Mouse (Mus musculus): ENCODE measurements around the gene Gdpd5. TPM values are rescaled to one million over a fixed set of nuclear protein-coding genes. Genes with fewer than 3 reads are reported as not detected.

Gdpd5 gene
- total and polyA plus RNA-seq, 3 experiments = 0.15 to 0.26 TPM; not detected in 1

DNA sequence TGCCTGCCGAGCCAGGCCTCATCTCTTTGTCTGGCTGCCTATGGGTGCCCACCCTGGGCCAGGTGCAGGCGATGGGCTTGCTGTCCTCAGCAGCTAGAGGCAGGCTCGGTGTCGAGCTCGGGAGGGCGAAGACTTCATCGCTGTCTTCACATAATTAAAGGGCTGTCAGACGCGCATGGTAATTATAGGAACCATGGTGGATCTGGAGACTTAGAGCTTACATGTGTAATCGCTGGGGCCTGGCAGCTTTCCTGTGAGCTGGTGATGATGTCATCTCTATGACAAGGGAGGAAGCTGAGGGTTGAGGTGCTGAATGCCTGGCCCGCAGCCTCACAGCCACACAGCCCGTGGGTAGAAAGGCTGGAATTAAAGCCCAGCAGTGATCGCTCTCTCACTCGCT is 51.0 kb downstream of the Gdpd5 start:
- Histone ChIP-seq H3K9ac (ENCODE audit: control insufficient read depth, low read depth, low read length, poor library complexity, severe bottlenecking) (no peak overlapping the region), H3K27me3 (ENCODE audit: control insufficient read depth in 1 of 2, insufficient read depth in 2 of 2, low read length in 2 of 2) (peaks cover 0 to 4% of the 10 kb centered on the region in 2 experiments; a peak in 3 of 4 replicates), H3K79me2 (ENCODE audit: control insufficient read depth, insufficient read depth, low read length, poor library complexity) (no peaks in the 10 kb centered on the region), H3K4me1 (ENCODE audit: control insufficient read depth in 1 of 2, insufficient read depth in 2 of 2, low read length in 2 of 2) (no peaks in the 10 kb centered on the region), H3K27ac (ENCODE audit: control insufficient read depth, low read depth, low read length) (no peak overlapping the region), H3K4me3 (ENCODE audit: control insufficient read depth in 1 of 2, insufficient read depth in 1 of 2, low read depth in 2 of 2, low read length in 2 of 2) (no peak overlapping the region), H3K36me3 (ENCODE audit: control insufficient read depth in 1 of 2, insufficient read depth in 2 of 2, low read length in 2 of 2) (no peaks in the 10 kb centered on the region), H3K9me3 (replicated peaks; ENCODE audit: insufficient read depth, low read length) (no peaks in the 10 kb centered on the region)
- DNase-seq (ENCODE audit: low read depth, low spot score) = no peak
- no peak for TF ChIP-seq RAD21 (IDR thresholded peaks at IDR 0.05; ENCODE audit: low read depth, low read length)

DNA sequence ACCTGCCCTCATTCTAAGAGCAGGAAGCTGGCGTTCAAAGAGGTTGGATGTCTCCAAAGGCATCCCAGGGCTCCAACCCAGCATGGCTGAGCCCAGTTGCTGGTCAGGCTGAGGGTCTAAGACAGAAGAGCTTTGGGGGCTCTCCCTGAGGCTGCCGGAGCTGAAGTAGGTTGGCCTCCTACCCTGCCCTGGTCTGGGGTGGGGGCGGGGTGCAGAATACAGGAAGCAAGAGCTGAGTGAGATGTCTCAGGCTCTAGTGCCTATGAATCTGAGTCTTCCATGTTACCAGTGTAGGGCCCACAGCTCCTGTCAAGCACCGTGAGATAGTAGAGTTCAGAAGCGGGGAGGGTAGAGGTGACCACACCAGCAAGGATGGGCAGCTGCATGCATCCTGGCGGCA is 51.6 kb downstream of the Gdpd5 start:
- Histone ChIP-seq H3K27me3 (ENCODE audit: control insufficient read depth in 1 of 2, insufficient read depth in 2 of 2, low read length in 2 of 2) (peaks cover 0 to 5% of the 10 kb centered on the region in 2 experiments; a peak in 3 of 4 replicates), H3K4me1 (ENCODE audit: control insufficient read depth in 1 of 2, insufficient read depth in 2 of 2, low read length in 2 of 2) (no peaks in the 10 kb centered on the region), H3K36me3 (ENCODE audit: control insufficient read depth in 1 of 2, insufficient read depth in 2 of 2, low read length in 2 of 2) (no peaks in the 10 kb centered on the region), H3K9ac (ENCODE audit: control insufficient read depth, low read depth, low read length, poor library complexity, severe bottlenecking) (no peak overlapping the region), H3K79me2 (ENCODE audit: control insufficient read depth, insufficient read depth, low read length, poor library complexity) (no peaks in the 10 kb centered on the region), H3K9me3 (replicated peaks; ENCODE audit: insufficient read depth, low read length) (no peaks in the 10 kb centered on the region), H3K27ac (ENCODE audit: control insufficient read depth, low read depth, low read length) (no peak overlapping the region), H3K4me3 (ENCODE audit: control insufficient read depth in 1 of 2, insufficient read depth in 1 of 2, low read depth in 2 of 2, low read length in 2 of 2) (no peak overlapping the region)
- DNase-seq (ENCODE audit: low read depth, low spot score) = no peak
- TF ChIP-seq E2F4 (IDR thresholded peaks at IDR 0.05; ENCODE audit: borderline replicate concordance, low read depth, low read length) (no peak), EP300 (IDR thresholded peaks at IDR 0.05; ENCODE audit: low read depth in 1 of 2, low read length in 2 of 2) (no peak), MAX (IDR thresholded peaks at IDR 0.05; ENCODE audit: low read length) (no peak)

DNA sequence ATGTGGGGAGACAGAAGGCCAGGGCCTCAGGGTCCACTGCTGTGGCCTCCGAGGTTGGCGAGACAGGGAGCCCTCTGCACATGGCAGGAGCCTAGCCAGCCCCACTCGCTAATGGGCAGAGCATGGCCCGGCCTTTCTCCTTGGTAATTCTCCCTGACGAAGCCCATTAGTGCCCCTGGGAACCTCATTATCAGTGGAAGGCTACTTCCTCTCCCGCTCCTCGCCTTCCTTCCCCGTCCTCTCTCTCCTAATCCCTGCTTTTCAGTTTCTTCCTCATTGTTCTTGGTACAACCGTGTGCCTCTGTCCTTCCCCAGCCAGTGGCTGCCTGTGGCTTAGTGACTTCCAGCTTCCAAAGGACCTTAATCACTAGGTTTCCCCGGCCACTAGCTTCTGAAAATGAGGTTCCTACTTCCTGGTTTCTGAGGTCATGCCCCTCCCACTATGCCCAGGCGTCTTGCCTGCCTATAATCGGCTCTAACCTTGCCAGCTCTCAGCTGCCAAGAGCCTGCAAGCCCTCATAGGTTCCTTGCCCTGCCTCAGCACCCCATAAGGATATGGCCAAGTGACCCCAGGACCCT is 53.5 kb downstream of the Gdpd5 start:
- Histone ChIP-seq H3K9ac (ENCODE audit: control insufficient read depth, low read depth, low read length, poor library complexity, severe bottlenecking) (no peak overlapping the region), H3K27ac (ENCODE audit: control insufficient read depth, low read depth, low read length) (no peak overlapping the region)

More for the DNA sequence above, 53.5 kb downstream of the Gdpd5 start:
- DNase-seq (ENCODE audit: low read depth, low spot score) = no peak
- no peaks in the 10 kb centered on the region for H3K4me1 ChIP-seq (ENCODE audit: control insufficient read depth in 1 of 2, insufficient read depth in 2 of 2, low read length in 2 of 2)
- TF ChIP-seq JUND (IDR thresholded peaks at IDR 0.05; ENCODE audit: low read depth, low read length) = no peak
- no peak for TF ChIP-seq ETS1 (IDR thresholded peaks at IDR 0.05; ENCODE audit: low read depth, low read length)
- TF ChIP-seq ZMIZ1 (IDR thresholded peaks at IDR 0.05; ENCODE audit: low read depth, low read length) = no peak
- TF ChIP-seq CHD2 (IDR thresholded peaks at IDR 0.05; ENCODE audit: low read length) = no peak
- TF ChIP-seq ZC3H11A (IDR thresholded peaks at IDR 0.05; ENCODE audit: low read depth, low read length) = no peak
- no peak for TF ChIP-seq MYB (IDR thresholded peaks at IDR 0.05; ENCODE audit: low read depth, low read length)
- no peak for TF ChIP-seq E2F4 (IDR thresholded peaks at IDR 0.05; ENCODE audit: borderline replicate concordance, low read depth, low read length)
- no peak for TF ChIP-seq UBTF (IDR thresholded peaks at IDR 0.05; ENCODE audit: borderline replicate concordance, insufficient read depth, low read depth, low read length)
- TF ChIP-seq TCF12 (IDR thresholded peaks at IDR 0.05; ENCODE audit: low read depth, low read length) = no peak
- TF ChIP-seq ELF1 (IDR thresholded peaks at IDR 0.05; ENCODE audit: low read depth, low read length) = no peak
- no peak for TF ChIP-seq MXI1 (IDR thresholded peaks at IDR 0.05; ENCODE audit: low read depth, low read length)
- TF ChIP-seq MEF2A (IDR thresholded peaks at IDR 0.05; ENCODE audit: extremely low read depth, insufficient replicate concordance, low read depth, low read length, poor library complexity, severe bottlenecking) = no peak
- no peak for TF ChIP-seq ZKSCAN1 (IDR thresholded peaks at IDR 0.05; ENCODE audit: low read depth, low read length)
- TF ChIP-seq POLR2AphosphoS5 (IDR thresholded peaks at IDR 0.05; ENCODE audit: borderline replicate concordance, low read depth, low read length) = no peak
- no peak for TF ChIP-seq KAT2A (conservative IDR thresholded peaks at IDR 0.05; ENCODE audit: low read depth, low read length)
- no peak for TF ChIP-seq MAFK (IDR thresholded peaks at IDR 0.05; ENCODE audit: borderline replicate concordance, low read depth, low read length)
- TF ChIP-seq POLR2A (IDR thresholded peaks at IDR 0.05; ENCODE audit: control insufficient read depth in 1 of 2, insufficient read depth in 1 of 2, low read depth in 1 of 2, low read length in 2 of 2, poor library complexity in 1 of 2) = no peak
- no peak for TF ChIP-seq RAD21 (IDR thresholded peaks at IDR 0.05; ENCODE audit: low read depth, low read length)
- TF ChIP-seq EP300 (IDR thresholded peaks at IDR 0.05; ENCODE audit: low read depth in 1 of 2, low read length in 2 of 2) = no peak
- H3K79me2 ChIP-seq (ENCODE audit: control insufficient read depth, insufficient read depth, low read length, poor library complexity) = no peaks in the 10 kb centered on the region
- H3K4me3 ChIP-seq (ENCODE audit: control insufficient read depth in 1 of 2, insufficient read depth in 1 of 2, low read depth in 2 of 2, low read length in 2 of 2) = no peak overlapping the region
- H3K36me3 ChIP-seq (ENCODE audit: control insufficient read depth in 1 of 2, insufficient read depth in 2 of 2, low read length in 2 of 2) = no peaks in the 10 kb centered on the region
- H3K9me3 ChIP-seq (replicated peaks; ENCODE audit: insufficient read depth, low read length) = no peaks in the 10 kb centered on the region
- peaks cover 0 to 3% of the 10 kb centered on the region in 2 experiments; a peak in 2 of 4 replicates for H3K27me3 ChIP-seq (ENCODE audit: control insufficient read depth in 1 of 2, insufficient read depth in 2 of 2, low read length in 2 of 2)
